Mouse (Mus musculus) small intestine, adult 2 months (tissue): ENCODE measurements around the gene Rpa2. TPM values are rescaled to one million over a fixed set of nuclear protein-coding genes. Genes with fewer than 3 reads are reported as not detected.
"Not testable (repeated sequence)": the region's sequence is repeated elsewhere in the genome, so short reads cannot be mapped to it uniquely, and the experiment has no call there.

Experiments
- H3K27ac ChIP-seq: fragments of 200-500 bp; 2 replicates; pipeline ENCODE4 v1.5.1; 2012; ENCODE audit warnings: low read depth, low read length, control low read depth, inconsistent platforms; ENCODE audit not compliant: insufficient read depth
- H3K27me3 ChIP-seq: fragments of 200-500 bp; 2 replicates; pipeline ENCODE4 v1.6.1; 2012; ENCODE audit warnings: mild to moderate bottlenecking, moderate library complexity, low read length, inconsistent platforms; ENCODE audit not compliant: control insufficient read depth, insufficient read depth
- H3K36me3 ChIP-seq: fragments of 200-500 bp; 2 replicates; pipeline ENCODE4 v1.6.1; 2012; ENCODE audit warnings: mild to moderate bottlenecking, low read length, control low read depth, inconsistent platforms; ENCODE audit not compliant: control insufficient read depth, insufficient read depth
- H3K4me1 ChIP-seq: fragments of 200-500 bp; 2 replicates; pipeline ENCODE4 v1.6.1; 2012; ENCODE audit warnings: low read length, inconsistent platforms, mixed read lengths; ENCODE audit not compliant: control insufficient read depth, insufficient read depth, insufficient read length
- H3K4me3 ChIP-seq: fragments of 200-500 bp; 2 replicates; pipeline ENCODE4 v1.5.1; 2012; ENCODE audit warnings: low read depth, mild to moderate bottlenecking, control low read depth, inconsistent platforms, low read length, moderate library complexity
- CTCF ChIP-seq: fragments of 200-500 bp; IDR thresholded peaks from 2 replicates; pipeline ENCODE4 v1.5.1; 2012; ENCODE audit warnings: low read depth, mild to moderate bottlenecking, control low read depth, inconsistent platforms, low read length, moderate library complexity, mixed read lengths; ENCODE audit not compliant: insufficient replicate concordance, insufficient read length; ENCODE audit errors: extremely low read depth
- POLR2A ChIP-seq: fragments of 200-500 bp; IDR thresholded peaks from 2 replicates; pipeline ENCODE4 v1.6.1; 2012; ENCODE audit warnings: low read depth, mild to moderate bottlenecking, control low read depth, inconsistent platforms, low read length, moderate library complexity
- WGBS: fragments of 180-500 bp; shearing (Covaris S2); methylation state at CpG from one replicate; pipeline ENCODE4 v1.1.7; 2018; 5-methylcytosine and 5-hydroxymethylcytosine counted together
- polyA plus RNA-seq: library from polyadenylated mRNA; depleted of rRNA; stranded (reverse); fragments of >200 nt; gene quantifications from 2 replicates; pipeline ENCODE4 v1.2.3, GENCODE M21; 2012

Rpa2 gene
- polyA plus RNA-seq, 1 experiment: 8.7 TPM

DNA sequence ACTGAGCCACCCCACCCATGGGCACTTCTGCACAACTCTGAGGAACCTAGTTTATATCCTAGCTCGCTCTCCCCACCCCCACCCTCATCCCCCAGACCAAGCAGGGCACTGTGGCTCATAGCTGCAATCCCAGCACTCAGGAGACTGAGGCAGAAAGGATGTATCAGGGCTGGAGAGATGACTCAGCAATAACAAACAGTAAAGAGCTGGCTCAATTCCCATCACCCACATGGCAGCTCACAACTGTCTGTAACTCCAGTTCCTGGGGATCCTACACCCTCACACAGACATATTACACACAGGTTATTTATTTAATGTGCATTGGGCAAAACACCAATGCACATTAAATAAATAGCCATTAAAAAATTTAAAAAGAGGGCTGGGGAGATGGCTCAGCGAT lies 32.7 kb upstream of the Rpa2 start:
- Histone ChIP-seq H3K4me1 (peaks cover 8% of the 10 kb centered on the region; the same call in 1 of the 2 replicates), H3K27ac (no peak overlapping the region), H3K36me3 (peaks cover 14% of the 10 kb centered on the region), H3K4me3 (no peak overlapping the region), H3K27me3 (no peaks in the 10 kb centered on the region)
- no peak for TF ChIP-seq CTCF
- TF ChIP-seq POLR2A: no peak
- 74% methylated on average over 2 of the region's 2 CpGs for WGBS

DNA sequence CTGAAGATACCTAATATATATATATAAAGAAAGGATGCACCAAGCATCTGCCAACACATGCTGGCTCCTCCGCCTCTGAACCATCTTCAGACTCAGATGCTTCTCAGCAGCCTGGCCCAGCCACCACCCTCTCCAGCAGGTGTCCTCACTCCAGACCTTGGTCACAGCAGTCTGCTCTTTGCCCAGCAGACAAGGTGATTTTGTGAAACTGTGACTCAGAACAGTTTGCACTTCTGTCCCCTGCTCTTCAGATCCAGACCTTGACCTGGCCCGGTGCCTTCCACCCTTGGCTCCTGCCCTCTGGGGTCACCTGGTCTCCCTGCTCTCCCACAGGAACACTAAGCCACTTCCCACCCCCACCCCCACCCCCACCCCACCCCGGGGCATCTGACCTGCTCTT lies 32.2 kb upstream of the Rpa2 start:
- no peaks in the 10 kb centered on the region for H3K27me3 ChIP-seq
- WGBS: 33% methylated on average over 3 of the region's 3 CpGs
- TF ChIP-seq CTCF (peak; percentile 43; the same call in 1 of the 2 replicates), POLR2A (no peak)
- no peak overlapping the region for H3K4me3 ChIP-seq
- peaks cover 16% of the 10 kb centered on the region for H3K36me3 ChIP-seq
- H3K27ac ChIP-seq: no peak overlapping the region
- peaks cover 8% of the 10 kb centered on the region; the same call in 1 of the 2 replicates for H3K4me1 ChIP-seq

DNA sequence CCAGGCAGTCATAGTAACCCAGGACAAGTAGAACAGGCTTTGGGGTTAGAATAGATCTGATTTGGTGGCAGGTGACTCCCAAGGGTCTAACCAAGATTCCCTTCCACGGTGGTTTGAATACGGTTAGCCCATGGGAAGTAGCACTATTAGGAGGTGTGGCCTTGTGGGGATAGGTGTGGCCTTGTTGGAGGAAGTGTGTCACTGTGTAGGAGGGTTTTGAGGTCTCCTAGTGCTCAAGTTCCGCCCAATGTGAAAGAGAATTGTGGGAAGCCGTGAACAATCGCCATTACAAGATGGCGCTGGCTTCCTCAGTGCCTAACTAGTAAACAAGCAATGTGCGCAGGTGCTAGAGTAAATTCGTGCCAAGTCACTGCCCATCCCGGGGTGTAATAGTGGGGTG lies 31.0 kb upstream of the Rpa2 start:
- H3K4me1 ChIP-seq, H3K27me3 ChIP-seq, H3K4me3 ChIP-seq, H3K27ac ChIP-seq: not testable (repeated sequence)
- H3K36me3 ChIP-seq: peaks cover 19% of the 10 kb centered on the region
- 93% methylated on average over 9 of the region's 9 CpGs for WGBS

DNA sequence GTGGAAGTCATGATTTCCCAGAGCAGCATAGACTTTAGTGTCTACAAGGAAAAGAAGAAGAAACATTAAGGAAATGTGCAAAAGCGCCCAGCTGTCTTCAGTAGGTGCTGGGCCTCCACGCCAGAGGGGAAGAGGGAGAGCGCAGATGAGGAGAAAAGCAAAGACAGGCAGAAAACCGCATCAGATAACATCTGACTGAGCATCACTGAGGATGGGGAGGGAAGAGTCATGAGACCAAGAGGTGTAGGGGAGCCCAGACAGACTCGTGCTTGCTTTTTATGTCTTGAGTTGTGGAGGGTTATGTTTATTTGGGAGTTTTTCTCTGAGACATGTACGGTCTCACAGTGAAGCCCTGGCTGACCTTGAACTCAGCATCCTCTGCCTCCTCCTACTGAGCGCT lies 26.6 kb upstream of the Rpa2 start:
- peaks cover 26% of the 10 kb centered on the region for H3K36me3 ChIP-seq
- H3K27ac ChIP-seq: no peak overlapping the region
- H3K27me3 ChIP-seq: no peaks in the 10 kb centered on the region
- TF ChIP-seq CTCF (no peak), POLR2A (no peak)
- peaks cover under 1% of the 10 kb centered on the region; the same call in 1 of the 2 replicates for H3K4me1 ChIP-seq
- WGBS: 91% methylated on average over 7 of the region's 7 CpGs
- H3K4me3 ChIP-seq: no peak overlapping the region

DNA sequence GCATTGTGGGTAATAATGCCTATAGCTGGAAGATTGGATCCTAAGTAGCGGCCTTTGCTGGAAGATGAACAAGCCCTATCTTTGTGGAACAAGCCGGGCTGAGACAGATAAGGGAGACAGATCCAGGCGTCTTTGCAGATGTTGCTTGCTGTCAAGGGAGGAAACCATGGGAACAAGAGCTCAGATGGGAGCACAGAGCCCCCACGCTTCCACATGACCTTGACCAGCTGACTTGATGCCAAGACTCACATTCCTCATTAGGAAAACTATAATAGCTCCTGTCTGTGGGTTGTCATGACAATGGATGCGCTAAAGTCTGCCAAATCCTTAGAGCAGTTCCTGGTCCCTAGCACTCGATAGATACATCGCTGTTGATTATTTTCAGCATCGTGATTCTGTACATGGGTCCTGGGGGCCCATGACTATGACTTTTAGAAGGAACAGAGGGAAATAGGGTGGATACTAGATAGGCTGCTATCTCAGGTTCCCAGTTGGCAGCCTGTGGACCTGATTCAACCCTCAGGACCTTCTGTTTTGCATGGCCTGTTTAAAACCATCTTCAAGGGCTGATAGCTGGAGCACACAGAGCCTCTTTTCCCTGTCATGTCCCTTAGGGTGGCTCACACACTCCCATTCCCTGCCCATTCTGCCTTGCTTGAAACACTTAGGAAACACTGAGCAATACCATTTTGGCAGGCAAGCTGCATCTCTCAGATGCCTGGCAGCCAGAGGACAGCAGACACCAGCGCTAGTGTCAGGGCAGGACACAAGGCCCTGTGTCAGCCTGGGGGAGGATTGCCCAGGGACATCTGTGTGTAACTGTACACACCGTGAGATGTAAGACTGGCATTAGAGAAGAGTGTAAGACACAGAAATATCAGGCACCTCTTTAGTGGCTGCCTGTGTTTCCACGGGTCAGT lies 23.9 kb upstream of the Rpa2 start:
- Histone ChIP-seq H3K4me1 (peaks cover 17% of the 10 kb centered on the region; the same call in 1 of the 2 replicates), H3K27ac (no peak overlapping the region), H3K27me3 (no peaks in the 10 kb centered on the region), H3K36me3 (peaks cover 15% of the 10 kb centered on the region), H3K4me3 (no peak overlapping the region)
- TF ChIP-seq CTCF (no peak), POLR2A (no peak)
- WGBS: 83% methylated on average over 11 of the region's 11 CpGs

DNA sequence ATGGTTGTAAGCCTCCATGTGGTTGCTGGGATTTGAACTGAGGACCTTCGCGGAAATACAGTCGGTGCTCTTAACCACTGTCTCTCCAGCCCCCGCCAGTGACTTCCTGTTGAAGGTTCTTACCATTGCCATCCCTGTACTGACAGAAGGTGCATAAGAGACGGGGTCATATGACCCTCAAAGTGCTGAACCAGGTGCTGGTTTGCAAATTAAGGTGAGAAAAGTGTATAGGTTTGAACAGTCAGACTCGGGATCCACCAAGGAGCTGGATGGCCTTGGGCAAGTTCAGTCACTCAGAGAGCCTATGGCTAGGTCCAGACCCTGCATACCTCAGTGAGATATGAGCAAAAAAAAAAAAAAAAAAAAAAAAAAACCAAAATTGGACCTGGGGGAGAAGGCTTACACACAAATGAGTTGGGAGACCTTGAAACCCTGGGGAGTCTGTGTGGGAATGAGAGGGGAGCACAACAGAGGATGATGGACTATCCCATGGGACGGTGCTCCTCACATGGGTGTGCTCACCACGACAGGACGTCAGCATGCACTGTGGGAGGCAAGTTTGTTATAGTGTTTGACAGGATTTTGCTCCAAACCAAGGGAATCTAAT lies 21.1 kb upstream of the Rpa2 start:
- WGBS: 87% methylated on average over 9 of the region's 9 CpGs

DNA sequence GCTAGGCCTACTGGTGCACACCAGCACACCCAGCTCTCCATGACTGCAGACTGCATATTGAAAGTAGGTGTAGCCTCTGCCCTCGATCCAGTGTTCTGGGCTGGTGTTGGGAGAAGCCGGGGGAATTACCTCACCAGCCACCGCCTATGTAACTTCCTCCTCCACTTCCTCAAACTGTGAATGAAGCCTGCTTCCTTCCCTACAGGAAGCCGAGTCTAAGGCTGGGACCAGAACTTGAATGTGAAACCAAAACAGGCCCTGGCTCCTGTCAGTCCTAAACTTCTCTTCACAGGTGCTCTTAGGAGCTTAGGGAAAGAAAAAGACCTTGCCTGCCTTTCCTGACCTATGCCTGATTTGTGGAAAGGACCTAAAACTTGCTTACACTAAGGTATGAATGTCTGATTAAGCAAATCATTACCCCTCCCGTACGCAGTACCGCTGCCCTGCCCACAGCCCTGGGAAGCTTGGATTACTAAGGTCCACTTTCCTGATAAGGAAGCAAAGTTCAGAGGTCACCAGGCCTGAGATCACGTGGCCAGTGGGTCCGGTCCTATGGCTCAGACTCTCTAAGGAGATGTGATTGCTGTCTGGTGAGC lies 20.4 kb upstream of the Rpa2 start:
- no peak for TF ChIP-seq CTCF
- peak; percentile 48; the same call in 1 of the 2 replicates for TF ChIP-seq POLR2A
- Histone ChIP-seq H3K27ac (peak overlapping the region; percentile 93), H3K36me3 (peaks cover 8% of the 10 kb centered on the region), H3K27me3 (no peaks in the 10 kb centered on the region), H3K4me3 (peak overlapping the region; percentile 37), H3K4me1 (peaks cover 19% of the 10 kb centered on the region; the same call in 1 of the 2 replicates)
- 14% methylated on average over 9 of the region's 9 CpGs for WGBS

More for the DNA sequence above, 21.1 kb upstream of the Rpa2 start:
- H3K27me3 ChIP-seq: no peaks in the 10 kb centered on the region
- no peak overlapping the region for H3K4me3 ChIP-seq
- TF ChIP-seq CTCF (no peak), POLR2A (no peak)
- peak overlapping the region; percentile 93 for H3K27ac ChIP-seq
- peaks cover 8% of the 10 kb centered on the region for H3K36me3 ChIP-seq
- H3K4me1 ChIP-seq: peaks cover 19% of the 10 kb centered on the region; the same call in 1 of the 2 replicates
